Mouse (Mus musculus) C2C12 (cell line): ENCODE measurements around the gene Tmem119.

ENCODE experiments used
- CEBPB ChIP-seq: IDR thresholded peaks from one replicate; pipeline ENCODE4 v1.6.1; 2011; ENCODE audit warnings: low read depth, mild to moderate bottlenecking, control low read depth, moderate library complexity
- CTCF ChIP-seq: IDR thresholded peaks from one replicate; pipeline ENCODE4 v1.5.1; 2011; ENCODE audit not compliant: control insufficient read depth, insufficient read depth, insufficient read length

DNA sequence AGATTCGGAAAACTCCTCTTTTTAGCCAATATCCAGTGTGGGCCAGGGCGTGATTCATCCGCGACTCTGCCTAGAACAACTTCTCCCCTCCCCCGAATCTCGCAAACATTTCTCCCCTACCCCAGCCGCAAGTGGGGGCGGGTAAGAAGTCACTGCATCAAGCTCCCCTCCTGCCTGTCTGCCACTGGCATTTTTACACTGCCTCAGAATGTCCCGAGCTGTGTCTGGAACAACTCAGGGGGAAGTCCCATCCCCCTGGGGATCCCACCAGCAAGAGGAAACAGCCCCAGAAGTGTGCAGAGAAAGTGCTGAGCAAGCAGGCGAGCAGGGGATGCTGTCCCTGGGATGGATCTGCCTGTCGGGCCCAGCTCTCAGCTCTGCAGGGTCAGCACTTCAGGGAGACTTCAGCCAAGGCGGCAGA, 16.7 kb downstream of the Tmem119 start:
- TF ChIP-seq CTCF (no peak), CEBPB (no peak)
